Mouse (Mus musculus) lung, adult 2 months (tissue): ENCODE results near the gene Olfr711. TPM values are rescaled to one million over a fixed set of nuclear protein-coding genes. Genes with fewer than 3 reads are reported as not detected.
"Not testable (repeated sequence)": the region's sequence is repeated elsewhere in the genome, so short reads cannot be mapped to it uniquely, and the experiment has no call there.

ENCODE experiments used
- DNase-seq: peaks from one replicate; pipeline ENCODE4 v3.0.0; 2022
- H3K4me1 ChIP-seq: fragments of 200-500 bp; 2 replicates; pipeline ENCODE4 v1.6.1; 2011; ENCODE audit warnings: low read length; ENCODE audit not compliant: control insufficient read depth, insufficient read depth
- H3K4me3 ChIP-seq: fragments of 200-500 bp; replicated peaks from 2 replicates; pipeline ENCODE3; 2011; ENCODE audit warnings: low read depth, mild to moderate bottlenecking, control low read depth, low read length; ENCODE audit errors: extremely low read depth
- CTCF ChIP-seq: fragments of 200-500 bp; IDR thresholded peaks from 2 replicates; pipeline ENCODE4 v1.5.1; 2011; ENCODE audit warnings: mild to moderate bottlenecking, low read length, control low read depth; ENCODE audit not compliant: insufficient read depth
- POLR2A ChIP-seq: fragments of 200-500 bp; IDR thresholded peaks from 2 replicates; pipeline ENCODE4 v1.6.1; 2011; ENCODE audit warnings: low read depth, mild to moderate bottlenecking, control low read depth, low read length, borderline replicate concordance; ENCODE audit errors: extremely low read depth
- WGBS: fragments of 180-500 bp; shearing (Covaris S2); methylation state at CpG from one replicate; pipeline ENCODE4 v1.1.7; 2018; 5-methylcytosine and 5-hydroxymethylcytosine counted together
- polyA plus RNA-seq: library from polyadenylated mRNA; depleted of rRNA; stranded (reverse); fragments of >200 nt; gene quantifications from 2 replicates; pipeline ENCODE4 v1.2.3, GENCODE M21; 2012; rRNA removed

Gene Olfr711
- not detected in 2 replicates for polyA plus RNA-seq

DNA sequence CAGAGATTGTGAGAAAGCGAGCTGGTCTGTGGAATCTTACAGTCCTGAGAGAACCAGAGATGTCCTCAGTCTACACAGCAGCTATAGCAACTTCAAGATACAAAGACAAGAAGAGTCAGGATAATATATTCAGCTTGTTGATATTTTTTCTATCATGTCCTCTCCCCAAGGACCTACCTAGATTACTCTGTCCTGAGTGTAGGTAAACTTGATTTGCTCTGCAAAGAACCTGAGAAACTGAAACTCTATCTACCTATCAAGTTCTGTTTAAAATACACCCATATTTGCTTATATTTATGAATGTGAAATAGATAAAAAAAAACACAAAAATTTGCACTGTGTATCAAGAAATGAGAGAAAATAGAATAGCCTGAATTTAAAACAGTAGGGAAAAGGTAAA is at the start of gene Olfr711:
Gene Olfr711 (minus strand): TSS at position 101 of the 400 bp plus-strand sequence.
- WGBS: 49% methylated on average over 1 of the region's 1 CpGs
- no peaks in the 10 kb centered on the region for H3K4me1 ChIP-seq
- DNase-seq: no peak
- no peak within 1 kb of the TSS for H3K4me3 ChIP-seq
- TF ChIP-seq CTCF (no peak), POLR2A (no peak)

DNA sequence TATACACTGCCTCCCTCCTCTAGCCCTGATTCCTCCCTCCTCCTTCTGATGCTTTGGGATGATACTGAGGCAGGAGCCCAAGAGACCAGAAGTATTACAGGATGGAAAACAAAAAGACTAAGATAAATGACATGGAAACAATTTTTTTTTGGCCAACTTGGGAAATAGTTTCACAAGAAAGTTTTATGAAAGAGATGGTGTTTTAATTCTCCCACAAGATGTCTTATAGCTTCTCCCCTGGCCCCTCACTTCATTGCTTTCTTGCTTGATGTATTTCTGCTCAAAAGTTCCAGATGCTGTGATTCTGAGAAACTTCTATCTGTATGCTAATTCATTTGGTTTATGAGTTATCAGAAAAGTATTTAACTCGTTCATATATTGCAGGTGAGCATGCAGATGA is 30.7 kb upstream of the Olfr711 start, which contains the start of gene Olfr2:
Gene Olfr2 (minus strand): TSS at position 101 of the 400 bp plus-strand sequence.
- no peak for DNase-seq
- Histone ChIP-seq H3K4me1 (no peaks in the 10 kb centered on the region), H3K4me3 (no peak within 1 kb of the TSS)
- 38% methylated on average over 1 of the region's 1 CpGs for WGBS
- TF ChIP-seq CTCF (no peak), POLR2A (no peak)

DNA sequence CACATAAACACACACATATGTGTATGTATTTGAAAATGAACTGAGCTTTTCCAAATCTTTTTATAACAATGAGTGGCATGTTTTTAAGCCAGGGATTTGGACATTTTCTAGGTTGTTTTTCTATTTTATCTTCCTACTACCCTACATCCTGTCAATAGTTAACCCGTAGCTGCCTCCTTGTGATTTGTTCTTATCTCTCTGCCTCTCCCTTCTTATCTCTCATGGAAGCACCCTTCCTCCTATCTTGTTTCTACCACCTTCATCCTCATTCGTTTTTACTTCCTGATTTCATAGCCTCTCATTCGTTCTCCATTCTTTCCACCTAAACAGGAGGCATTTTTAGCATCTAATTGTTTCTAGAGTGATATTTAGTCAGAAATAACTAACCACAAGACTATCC is 28.9 kb upstream of the Olfr711 start:
- Histone ChIP-seq H3K4me1 (no peaks in the 10 kb centered on the region), H3K4me3 (no peak overlapping the region)
- DNase-seq: no peak
- TF ChIP-seq POLR2A (no peak), CTCF (no peak)
- 27% methylated on average over 3 of the region's 3 CpGs for WGBS

DNA sequence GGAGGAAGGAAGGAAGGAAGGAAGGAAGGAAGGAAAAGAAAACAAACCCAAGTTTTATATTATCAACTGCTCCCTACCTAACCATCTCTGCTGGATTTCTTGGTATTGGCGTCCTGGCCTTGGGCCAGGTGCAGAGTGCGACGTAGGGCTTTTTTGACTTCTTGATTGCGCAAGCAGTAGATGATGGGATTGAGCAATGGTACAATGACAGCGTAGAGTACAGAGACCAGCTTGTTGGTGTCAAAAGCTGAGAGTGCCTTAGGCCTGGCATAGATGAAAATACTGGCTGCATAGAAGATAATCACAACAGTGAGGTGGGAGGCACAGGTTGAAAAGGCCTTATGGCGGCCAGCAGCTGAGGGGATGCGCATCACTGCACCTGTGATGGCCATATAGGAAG is 25.5 kb upstream of the Olfr711 start:
- H3K4me3 ChIP-seq: no peak overlapping the region
- WGBS: 77% methylated on average over 7 of the region's 7 CpGs
- DNase-seq: no peak
- H3K4me1 ChIP-seq: no peaks in the 10 kb centered on the region
- TF ChIP-seq POLR2A: no peak
- no peak for TF ChIP-seq CTCF

DNA sequence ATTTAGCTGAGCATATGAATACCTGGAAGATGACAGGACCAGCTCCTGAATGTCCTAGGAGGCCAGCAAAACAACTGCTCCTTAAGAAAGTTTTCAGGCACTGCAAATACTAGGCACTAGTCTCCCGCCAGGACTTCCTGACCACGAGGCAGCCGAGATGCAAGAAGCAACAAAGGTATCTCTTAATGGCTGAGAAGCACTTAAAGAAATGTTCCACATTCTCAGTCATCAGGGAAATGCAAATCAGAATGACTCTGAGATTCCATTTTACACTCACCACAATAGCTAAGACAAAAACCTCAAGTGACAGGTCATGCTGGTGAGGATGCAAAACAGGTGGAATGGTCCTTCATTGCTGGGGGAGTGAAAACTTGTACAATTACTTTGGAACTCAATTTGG is 10.0 kb upstream of the Olfr711 start:
- no peaks in the 10 kb centered on the region for H3K4me1 ChIP-seq
- DNase-seq: no peak
- no peak overlapping the region for H3K4me3 ChIP-seq
- 92% methylated on average over 3 of the region's 3 CpGs for WGBS
- TF ChIP-seq CTCF: no peak
- no peak for TF ChIP-seq POLR2A

DNA sequence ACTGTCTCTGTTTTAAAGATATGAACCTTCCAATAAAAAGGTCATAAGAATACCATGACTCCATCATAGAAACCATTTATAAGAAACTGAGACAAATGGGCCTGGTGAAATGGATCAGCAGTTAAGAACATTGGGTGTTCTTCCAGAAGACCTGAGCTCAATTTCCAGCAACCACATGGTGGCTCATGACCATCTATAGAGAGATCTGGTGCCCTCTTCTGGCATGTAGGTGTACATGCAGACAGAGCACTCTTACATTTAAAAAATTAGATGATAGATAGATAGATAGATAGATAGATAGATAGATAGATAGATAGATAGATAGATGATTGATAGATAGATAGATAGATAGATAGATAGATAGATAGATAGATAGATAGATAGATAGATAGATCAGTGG is 7.8 kb downstream of the Olfr711 start:
- H3K4me3 ChIP-seq, H3K4me1 ChIP-seq, DNase-seq: not testable (repeated sequence)

DNA sequence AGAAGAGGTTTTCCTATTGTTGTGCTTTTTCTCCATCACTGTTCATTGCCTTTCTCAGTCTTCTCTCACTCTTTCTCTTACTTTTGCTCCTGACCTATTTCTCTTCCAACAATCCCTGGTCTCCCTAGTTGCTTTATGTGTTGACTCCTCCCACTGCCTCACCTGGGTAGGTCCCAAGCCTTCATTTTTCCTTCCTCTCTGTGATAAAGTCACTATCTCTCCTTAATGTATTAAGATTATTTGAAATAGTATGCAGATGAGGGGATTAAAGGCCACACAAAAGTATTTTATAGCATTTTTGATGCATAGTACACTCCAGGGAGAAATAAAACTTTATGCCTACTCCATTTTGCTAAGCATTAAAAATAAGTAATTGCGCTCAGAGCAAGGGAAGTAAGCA is 11.4 kb downstream of the Olfr711 start, which contains the start of gene Olfr6:
Gene Olfr6 (minus strand): TSS at position 101 of the 400 bp plus-strand sequence.
- Histone ChIP-seq H3K4me3 (no peak within 1 kb of the TSS), H3K4me1 (no peaks in the 10 kb centered on the region)
- 65% methylated on average over 1 of the region's 1 CpGs for WGBS
- DNase-seq: no peak
- TF ChIP-seq CTCF: no peak
- TF ChIP-seq POLR2A: no peak

DNA sequence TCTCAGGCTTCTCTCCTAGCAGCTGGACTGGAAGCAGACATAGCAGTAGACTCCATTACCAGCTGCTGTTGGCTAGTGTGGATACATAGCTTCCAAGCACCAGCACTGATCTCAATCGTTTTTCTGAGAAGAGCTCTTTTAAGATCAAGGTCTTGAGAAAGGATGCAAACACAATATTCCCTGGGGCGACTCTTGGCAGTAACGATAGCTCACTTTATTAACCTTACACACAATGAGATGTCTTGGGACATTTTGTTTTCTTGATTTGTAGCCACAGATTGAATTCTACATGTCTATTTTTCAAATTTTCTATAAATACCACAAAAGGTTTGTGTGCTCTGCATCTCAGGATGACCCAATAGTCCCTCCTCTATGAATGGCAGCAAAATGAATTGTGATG is 27.0 kb downstream of the Olfr711 start, which contains the start of gene Olfr710:
Gene Olfr710 (minus strand): TSS at position 101 of the 400 bp plus-strand sequence.
- TF ChIP-seq POLR2A (no peak), CTCF (no peak)
- H3K4me1 ChIP-seq: no peaks in the 10 kb centered on the region
- DNase-seq: no peak
- H3K4me3 ChIP-seq: no peak within 1 kb of the TSS
- WGBS: 74% methylated on average over 3 of the region's 3 CpGs

DNA sequence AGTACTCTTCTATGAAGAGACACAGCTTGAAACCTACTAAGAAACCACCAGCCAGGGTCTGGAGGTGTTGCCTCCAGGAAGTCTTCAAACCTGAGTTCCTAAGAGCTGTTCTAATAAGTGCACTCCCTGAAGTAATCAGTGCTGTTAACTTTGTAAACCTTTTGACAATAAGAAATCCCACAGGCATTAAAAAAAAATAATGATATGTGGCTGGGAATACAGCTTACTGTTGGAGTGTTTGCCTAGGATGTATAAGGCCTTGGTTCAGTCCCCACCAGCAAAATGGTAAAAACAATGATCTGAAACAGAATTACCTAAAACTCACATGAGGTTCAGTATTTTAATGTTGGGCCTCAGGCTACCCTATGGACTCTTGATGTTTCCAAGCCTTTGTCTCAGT is 43.1 kb downstream of the Olfr711 start, which contains the start of gene Olfr709-ps1:
Gene Olfr709-ps1 (minus strand): TSS at position 101 of the 400 bp plus-strand sequence.
- Histone ChIP-seq H3K4me1 (no peaks in the 10 kb centered on the region), H3K4me3 (no peak within 1 kb of the TSS)
- DNase-seq: no peak
- TF ChIP-seq CTCF (no peak), POLR2A (no peak)

DNA sequence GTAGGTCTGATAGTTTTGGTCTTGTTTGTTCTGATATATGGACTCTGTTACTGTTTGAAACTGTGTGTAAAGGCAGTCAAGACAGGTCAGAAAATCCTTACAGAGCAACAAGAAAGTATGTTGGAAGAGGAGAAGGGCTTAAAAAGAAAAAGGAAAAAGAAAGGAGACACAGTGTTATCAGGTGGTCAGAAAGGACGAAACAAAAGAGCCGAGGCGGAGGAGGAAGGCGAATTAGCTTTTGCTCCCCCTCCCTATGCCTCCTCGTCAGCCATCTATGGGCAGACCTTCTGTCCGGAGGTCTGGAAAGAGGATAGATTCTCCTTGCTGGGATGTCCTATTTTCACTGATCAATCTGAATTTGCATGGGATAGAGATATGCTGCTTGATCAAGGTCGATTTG is 54.3 kb downstream of the Olfr711 start:
- H3K4me1 ChIP-seq, H3K4me3 ChIP-seq, DNase-seq: not testable (repeated sequence)
- WGBS: 84% methylated on average over 4 of the region's 7 CpGs

Other genes with a start within 250 kb of the Olfr711 start
- gene Olfr697, start 233.0 kb downstream of the Olfr711 start, polyA plus RNA-seq: not detected in 2 replicates
- gene Olfr698, start 220.1 kb downstream of the Olfr711 start, polyA plus RNA-seq: not detected in 2 replicates
- gene Olfr699, start 182.3 kb downstream of the Olfr711 start, polyA plus RNA-seq: not detected in 2 replicates
- gene Olfr700, start 166.6 kb downstream of the Olfr711 start, polyA plus RNA-seq: not detected in 2 replicates
- gene Olfr701, start 161.3 kb downstream of the Olfr711 start, polyA plus RNA-seq: not detected in 2 replicates
- gene Olfr702, start 141.6 kb downstream of the Olfr711 start, polyA plus RNA-seq: not detected in 2 replicates
- gene Olfr703, start 132.1 kb downstream of the Olfr711 start, polyA plus RNA-seq: not detected in 2 replicates
- not detected in 2 replicates for gene Olfr704, start 112.3 kb downstream of the Olfr711 start, polyA plus RNA-seq
- not detected in 2 replicates for gene Olfr705, start 98.6 kb downstream of the Olfr711 start, polyA plus RNA-seq
- gene Olfr706, start 87.3 kb downstream of the Olfr711 start, polyA plus RNA-seq: not detected in 2 replicates
- gene Olfr707, start 74.2 kb downstream of the Olfr711 start, polyA plus RNA-seq: not detected in 2 replicates
- gene Olfr1532-ps1, start 67.5 kb downstream of the Olfr711 start, polyA plus RNA-seq: not detected in 2 replicates
- gene Olfr709-ps1, start 43.2 kb downstream of the Olfr711 start, polyA plus RNA-seq: not detected in 2 replicates
- gene Olfr710, start 27.1 kb downstream of the Olfr711 start, polyA plus RNA-seq: not detected in 2 replicates
- not detected in 2 replicates for gene Olfr6, start 11.5 kb downstream of the Olfr711 start, polyA plus RNA-seq
- not detected in 2 replicates for gene Olfr2, start 30.6 kb upstream of the Olfr711 start, polyA plus RNA-seq
- gene Olfr713, start 55.7 kb upstream of the Olfr711 start, polyA plus RNA-seq: not detected in 2 replicates
- not detected in 2 replicates for gene Olfr714, start 95.5 kb upstream of the Olfr711 start, polyA plus RNA-seq
- gene Olfr17, start 117.8 kb upstream of the Olfr711 start, polyA plus RNA-seq: not detected in 2 replicates
- gene Olfr715b, start 134.9 kb upstream of the Olfr711 start, polyA plus RNA-seq: not detected in 2 replicates
- gene Olfr715, start 155.6 kb upstream of the Olfr711 start, polyA plus RNA-seq: not detected in 2 replicates
- not detected in 2 replicates for gene Olfr716, start 162.9 kb upstream of the Olfr711 start, polyA plus RNA-seq
- gene Nlrp14, start 191.5 kb upstream of the Olfr711 start, polyA plus RNA-seq: not detected in 2 replicates
- gene Rbmxl2, start 234.0 kb upstream of the Olfr711 start, polyA plus RNA-seq: not detected in 2 replicates